Mouse (Mus musculus) lung, postnatal 10 days (tissue): ENCODE measurements around the gene Gm49425.
"Not testable (repeated sequence)": the region's sequence is repeated elsewhere in the genome, so short reads cannot be mapped to it uniquely, and the experiment has no call there.

ENCODE experiments used
- DNase-seq: peaks from one replicate; pipeline ENCODE4 v3.0.0; 2021

Gene Gm49425

DNA sequence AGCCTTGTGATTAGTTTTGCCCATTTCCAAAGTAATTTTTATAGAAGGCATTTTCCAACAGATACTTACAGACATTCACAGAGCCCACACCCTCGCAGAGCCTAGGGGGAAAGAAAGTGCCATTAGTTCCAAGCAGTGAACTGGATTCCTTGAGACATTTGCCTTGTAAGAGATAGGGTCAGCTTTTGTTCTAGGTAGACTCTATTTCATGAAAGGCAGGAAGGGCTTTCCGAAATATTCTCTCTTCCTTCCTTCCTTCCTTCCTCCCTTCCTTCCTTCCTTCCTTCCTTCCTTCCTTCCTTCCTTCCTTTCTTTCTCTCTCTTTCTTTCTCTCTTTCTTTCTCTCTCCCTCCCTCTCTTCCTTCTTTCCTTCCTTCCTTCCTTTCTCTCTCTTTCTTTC is at the start of gene Gm49425:
Gene Gm49425, minus strand, starts transcription at position 101 of the 400 bp plus-strand sequence.
- DNase-seq = not testable (repeated sequence)

DNA sequence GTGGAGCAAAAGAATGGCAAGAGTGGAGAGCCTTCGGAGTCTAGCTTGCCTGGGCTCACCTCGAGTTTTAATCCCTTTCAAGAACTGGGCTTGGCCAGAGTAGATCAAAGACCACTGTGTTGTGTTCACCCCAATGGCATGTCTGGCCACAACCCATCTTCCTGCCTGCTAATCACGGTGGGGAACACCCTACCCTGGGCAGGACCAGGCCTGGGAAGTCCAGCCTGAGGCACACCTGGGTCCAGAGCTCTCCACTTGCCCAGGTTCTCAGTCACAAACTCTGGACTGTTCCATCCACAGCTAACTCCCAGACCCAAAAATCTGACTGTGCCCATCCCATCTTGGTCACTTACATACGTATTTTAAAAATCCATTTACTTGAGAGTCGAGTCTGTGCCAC is 45.8 kb upstream of the Gm49425 start, which contains the start of gene Krt90:
Gene Krt90, minus strand, starts transcription at position 101 of the 400 bp plus-strand sequence.
- DNase-seq = no peak

DNA sequence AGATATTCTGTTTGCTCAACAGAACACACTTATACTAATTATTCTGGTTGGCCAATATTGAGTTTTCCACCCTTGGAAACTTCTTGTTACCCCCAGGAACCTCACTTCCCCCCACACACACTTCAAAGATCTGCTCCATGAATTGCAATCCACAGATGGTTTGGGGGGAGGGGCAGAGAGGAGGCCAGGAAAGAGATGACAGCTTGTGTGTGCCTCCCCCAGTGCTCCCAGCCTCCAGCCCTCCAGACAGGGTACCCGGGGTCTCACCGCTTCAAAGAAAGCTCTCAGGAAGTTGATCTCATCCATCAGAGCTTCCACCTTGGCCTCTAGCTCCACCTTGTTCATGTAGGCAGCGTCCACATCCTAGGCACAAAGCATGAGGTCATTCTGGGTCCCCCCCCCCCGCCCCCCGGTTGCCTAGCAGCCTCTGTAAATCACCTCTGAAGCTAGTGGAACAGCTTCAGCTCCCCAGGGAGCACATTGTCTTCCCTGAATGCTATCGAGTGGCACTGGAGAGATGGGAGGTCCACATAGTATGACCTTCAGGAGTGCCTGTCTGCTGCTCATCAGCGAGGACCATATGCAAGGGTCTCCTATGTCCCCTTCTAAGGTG is 41.1 kb upstream of the Gm49425 start:
- DNase-seq = no peak

DNA sequence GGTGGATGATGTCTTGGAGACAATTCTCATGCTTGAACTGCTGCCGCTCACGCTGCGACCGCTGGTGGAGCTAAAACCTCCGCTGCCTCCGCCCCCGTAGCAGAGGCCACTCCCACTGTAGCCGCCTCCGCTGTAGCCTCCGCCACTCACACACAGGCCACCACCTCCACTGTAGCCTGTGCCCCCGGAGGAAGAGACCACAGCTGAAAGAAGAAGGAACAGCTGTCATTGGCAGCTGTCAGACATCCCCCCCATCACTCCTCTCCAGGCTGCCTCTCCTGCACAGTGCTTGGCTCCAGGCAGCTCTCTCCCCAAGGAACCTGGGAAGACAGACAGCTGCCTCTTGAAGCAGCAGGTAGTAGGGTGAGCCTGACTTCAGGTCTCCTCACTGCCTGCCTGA is 36.1 kb upstream of the Gm49425 start:
- DNase-seq = peak; percentile 74

DNA sequence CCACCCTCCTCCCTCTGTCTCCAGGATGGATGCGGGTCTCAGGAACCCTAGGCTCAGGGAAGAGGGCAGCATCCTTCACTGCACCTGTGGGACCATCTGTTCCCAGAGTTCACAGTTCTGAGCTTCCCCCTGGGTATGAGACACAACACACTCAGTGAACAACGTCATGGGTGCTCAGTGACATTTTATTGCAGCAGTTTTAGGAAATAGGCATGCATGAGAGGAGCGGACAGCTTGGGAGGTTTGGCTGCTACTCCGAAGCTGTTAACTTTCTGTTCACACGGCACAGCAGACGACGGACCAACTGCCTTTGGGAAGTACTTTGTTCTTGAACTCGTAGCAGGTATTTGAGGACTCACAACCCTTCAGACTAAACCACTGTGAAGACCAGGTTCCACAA is 35.1 kb upstream of the Gm49425 start:
- DNase-seq = no peak

DNA sequence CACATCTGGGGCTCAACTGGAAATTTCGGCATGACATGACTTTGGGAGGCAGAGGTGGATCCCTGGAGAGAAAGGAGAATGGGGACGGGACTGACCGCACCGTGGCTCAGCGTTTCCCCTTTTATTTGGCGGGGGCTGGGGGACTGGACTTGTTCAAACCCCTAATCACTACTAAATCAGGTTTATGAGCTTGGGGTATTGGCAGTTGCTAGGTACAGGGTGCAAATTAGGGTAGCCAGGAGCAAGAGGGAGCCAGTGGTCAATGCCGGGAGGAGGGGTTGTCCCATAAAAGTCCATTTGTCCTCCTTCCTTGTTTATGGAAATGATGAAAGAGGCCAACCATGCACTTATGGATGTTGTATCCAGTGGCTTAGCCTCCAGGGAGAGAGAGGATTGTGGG is 33.5 kb upstream of the Gm49425 start, which contains the start of gene Krt82:
Gene Krt82, minus strand, starts transcription at position 101 of the 400 bp plus-strand sequence.
- no peak for DNase-seq

DNA sequence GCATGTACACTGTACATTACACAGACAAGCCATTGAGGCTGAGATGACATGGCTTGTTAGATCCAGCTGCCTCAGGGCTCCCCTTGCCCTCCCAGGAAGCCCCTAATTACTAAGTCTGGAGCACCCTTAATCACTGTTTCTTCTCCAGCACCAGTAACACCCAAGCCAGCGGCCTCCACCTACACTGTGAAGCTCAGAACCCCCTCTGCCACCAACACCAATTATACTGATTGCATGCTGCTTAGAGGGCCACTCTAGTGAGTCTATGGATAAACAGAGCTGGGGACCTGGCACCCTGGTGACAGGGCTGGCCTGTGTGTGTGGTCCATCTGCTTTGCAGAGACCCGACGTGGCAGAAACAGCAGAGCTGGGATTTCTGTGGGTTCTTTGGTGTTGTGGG is 27.4 kb upstream of the Gm49425 start:
- DNase-seq = no peak

DNA sequence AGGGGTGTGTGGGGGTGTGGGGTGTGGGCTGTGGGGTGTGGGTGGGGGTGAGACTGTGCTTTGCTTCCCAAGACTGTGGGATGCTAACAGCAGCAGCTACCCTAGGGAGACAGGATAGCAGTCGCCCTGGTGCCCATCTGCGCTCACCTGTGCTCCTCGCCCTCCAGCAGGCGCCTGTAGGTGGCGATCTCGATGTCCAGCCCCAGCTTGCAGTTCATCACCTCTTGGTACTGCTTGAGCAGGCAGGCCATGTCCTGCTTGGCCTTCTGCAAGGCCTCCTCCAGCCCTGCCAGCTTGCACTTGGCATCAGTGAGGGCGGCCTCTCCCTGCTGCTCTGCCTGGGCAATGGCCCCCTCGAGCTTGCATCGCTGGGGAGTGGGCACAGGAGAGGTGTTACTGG is 25.5 kb upstream of the Gm49425 start:
- DNase-seq = no peak

DNA sequence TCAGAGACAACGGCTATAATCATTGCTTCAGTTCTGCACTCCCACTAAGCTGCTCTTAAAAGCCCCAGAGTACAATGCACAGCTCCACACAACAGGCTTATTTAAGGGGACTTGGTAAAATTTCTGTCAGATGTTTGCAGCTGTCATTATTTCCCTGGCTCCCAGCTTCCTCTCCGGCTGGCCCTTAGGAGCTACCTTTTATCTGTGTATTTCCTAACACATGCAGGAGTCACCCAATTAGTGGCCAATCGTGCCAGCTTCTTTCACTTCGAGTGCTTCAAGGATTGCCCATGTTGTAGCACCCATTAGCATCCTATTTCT is 21.5 kb upstream of the Gm49425 start:
- DNase-seq = peak; percentile 20

DNA sequence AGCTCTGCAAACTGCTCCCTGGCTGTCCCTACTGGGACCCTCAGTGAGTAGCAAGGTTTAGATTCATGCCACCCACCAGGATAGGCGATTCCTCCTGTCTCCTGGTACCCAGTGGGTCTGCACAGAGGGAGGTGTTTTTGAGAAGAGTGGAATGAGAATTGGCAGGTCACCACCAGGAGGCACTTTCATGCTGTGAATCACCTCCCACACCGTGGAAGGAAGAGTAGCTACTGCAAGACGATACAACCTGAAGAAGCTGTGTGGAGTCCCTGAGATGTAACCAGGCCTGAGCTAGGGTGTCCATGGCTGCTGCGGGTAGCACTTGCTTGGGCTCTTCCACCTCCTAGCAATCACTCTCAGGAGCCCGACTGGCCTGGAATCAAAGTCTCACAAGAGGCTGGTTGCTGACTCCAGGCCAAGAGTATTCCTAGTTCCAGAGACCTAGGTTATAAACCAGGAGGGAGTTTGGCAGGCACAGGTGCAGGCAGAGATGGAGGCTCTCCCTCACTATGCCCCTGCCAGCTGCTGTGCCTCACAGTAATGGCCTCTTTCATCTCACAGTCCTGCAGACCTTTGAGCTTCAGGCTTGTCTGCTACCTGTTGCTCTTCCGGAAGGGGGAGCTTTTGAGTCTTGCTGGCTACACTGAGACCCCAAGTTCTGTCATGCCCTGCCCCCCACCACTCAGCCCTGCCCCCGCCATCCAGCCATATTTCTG is 21.0 kb upstream of the Gm49425 start:
- DNase-seq = peak; percentile 10

DNA sequence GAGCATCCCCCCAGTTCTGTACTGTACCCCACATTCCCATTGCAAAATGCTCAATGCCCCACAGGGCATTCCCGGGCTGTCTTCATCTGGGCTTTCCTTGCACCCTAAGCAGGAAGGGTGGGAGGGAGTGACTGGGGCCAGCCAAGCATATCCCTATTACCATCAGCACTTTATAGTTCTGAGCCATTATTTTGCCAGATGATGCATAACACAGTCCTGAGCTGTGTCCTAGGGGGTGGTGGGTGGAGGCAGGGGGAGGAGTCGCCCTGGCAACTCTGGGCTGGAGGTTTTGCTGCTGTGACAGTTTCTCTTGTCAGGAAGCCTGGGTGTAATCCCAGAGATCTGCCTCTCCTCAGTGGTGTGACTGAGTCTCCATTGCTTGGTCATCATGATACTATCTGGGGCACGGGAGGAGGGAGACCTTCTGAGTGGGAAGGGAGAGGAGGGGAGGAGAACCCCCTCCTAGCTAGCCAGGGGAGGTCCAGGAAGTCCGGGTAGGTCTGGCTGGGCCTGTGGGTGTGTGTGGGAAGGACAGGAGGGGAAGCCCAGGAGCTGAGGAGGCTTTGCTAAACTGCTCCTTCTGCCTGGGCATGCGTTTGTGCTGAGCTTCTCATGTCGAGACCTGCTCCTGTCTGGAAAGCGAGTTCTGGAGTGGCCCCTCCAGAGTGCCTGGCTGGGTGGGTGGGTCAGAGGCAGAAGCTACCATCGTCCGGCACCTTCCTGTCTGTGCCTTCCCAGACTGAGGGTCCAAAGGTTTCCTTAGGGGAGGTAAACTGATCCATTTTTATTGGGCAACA is 19.2 kb upstream of the Gm49425 start:
- DNase-seq = no peak

DNA sequence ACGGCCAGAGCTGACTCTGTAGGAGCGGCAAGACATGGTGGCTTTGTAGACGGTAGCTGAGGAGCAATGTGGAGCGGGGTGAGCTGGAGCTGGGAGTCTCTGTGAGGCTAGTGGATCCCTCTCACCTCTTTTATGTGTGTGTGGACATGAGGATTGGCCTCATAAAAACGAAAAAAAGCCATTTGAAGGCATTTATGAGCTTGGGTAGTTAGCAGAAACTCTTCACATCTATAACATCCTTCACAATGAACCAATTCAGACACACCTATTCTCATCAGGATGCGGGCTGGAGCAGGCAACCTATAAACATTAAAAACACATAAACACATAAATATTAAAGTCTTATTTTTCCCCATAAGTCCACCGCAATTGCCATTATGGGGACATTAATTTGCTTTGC is 15.7 kb upstream of the Gm49425 start, which contains the start of gene Krt84:
Gene Krt84, minus strand, starts transcription at position 101 of the 400 bp plus-strand sequence.
- DNase-seq = no peak

DNA sequence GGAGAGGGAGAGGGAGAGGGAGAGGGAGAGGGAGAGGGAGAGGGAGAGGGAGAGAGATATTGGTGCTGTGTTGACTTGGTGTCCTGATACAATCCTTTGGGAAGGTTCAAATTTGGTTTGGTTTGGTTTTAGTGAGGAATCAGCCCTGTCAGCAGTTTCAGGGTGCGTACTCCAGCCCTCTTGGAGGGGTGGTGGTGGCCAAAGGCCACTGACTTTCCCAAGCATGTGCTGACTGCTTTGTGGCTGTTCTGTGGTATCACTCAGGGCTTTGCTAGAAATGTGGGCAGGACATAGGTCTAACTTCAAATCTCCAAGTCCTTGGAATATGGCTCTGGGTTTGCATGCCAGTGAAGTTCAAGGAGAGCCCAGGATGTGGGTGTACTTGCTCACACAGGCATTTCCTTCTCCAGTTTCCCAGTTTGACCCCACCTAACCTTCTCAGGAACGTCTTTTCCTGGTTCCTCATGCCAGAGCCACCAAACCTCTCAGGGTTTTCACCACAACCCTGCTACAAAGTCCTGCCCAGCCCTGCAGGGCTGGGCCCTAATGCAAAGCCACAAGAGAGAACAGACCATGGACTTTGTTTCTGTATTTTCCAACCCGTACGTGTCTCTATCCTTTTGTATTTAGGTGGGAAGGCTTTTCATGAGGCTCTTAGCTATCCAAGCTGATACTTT is 5.6 kb upstream of the Gm49425 start:
- DNase-seq = no peak

DNA sequence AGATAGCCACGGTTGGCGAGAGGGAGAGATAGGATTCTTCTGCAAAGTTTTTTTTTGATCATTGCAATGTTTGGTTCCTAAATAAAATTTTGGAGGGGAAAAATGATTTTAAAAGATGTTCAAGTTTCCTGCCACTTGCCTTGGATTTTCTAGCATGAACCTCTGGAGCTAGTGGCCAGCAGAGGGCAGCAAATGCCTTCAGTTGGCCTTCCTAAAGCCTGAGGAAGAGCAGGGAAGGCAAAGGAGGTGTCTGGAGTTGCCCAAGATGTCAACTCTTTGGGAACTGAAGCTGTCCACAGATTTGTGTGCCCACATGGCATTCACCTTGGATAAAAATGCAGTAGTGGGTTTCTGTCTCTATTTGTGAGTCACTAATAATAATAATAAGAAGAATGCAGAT is 2.7 kb upstream of the Gm49425 start:
- peak; percentile 81 for DNase-seq

DNA sequence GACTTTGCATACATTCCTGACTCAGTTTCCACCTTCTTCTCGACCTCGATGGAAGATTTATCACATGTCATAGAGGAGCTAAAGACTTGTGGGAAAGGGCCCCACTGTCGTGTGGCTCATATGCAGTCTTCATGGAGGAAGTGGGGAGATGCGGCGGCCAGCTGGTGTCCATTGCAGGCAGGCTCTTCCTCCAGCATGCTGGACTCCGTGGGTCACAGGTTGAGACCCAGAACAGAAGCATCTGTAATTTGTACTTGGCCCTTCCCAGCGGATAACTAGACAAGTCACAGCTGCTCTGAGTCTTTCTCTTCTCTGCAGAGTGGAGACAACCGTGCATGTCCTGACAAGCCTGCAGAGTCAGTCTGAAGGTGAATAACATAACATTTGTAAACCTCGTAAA is 8.8 kb downstream of the Gm49425 start:
- peak; percentile 28 for DNase-seq

DNA sequence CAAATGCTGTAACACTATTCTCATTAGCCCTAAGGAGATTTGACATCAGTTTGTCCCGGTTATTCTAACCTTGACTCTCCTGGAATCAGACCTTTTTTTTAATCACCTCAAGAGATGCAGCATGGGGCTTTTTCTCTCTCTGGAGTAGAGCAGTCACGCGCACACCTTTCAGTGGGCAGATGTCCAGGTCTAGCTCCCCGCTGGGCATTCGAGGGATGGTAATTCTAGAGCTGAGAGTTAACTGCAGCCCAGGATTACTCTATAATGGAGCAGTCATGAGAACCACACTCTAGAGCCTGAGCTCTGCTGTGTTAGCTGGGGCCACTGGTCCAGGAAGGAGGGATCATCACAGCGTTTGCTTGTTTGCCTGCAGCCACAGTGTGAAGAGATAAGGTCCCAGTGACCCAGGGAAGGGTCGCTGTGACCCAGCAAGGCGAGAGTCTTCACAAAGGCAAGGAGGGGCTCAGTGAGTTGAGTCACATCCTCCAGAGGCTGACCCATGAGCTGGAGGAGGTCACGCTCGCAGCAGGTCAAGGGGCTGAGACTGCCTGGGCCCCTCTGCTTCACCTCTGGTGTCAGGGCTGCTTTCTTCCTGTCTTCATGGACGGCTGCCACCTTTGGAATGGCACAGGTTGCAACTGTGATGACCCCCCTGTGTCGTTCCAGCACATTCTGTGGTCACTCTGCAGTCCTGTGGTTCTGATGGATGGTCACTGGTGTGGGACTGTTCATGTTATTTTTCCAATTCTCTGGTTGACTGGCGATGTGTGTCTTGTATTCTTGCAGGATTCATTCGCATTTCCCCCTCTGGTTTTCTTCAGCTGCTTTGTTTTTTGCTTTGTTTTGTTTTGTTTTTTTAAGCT is 9.9 kb downstream of the Gm49425 start:
- DNase-seq = no peak

DNA sequence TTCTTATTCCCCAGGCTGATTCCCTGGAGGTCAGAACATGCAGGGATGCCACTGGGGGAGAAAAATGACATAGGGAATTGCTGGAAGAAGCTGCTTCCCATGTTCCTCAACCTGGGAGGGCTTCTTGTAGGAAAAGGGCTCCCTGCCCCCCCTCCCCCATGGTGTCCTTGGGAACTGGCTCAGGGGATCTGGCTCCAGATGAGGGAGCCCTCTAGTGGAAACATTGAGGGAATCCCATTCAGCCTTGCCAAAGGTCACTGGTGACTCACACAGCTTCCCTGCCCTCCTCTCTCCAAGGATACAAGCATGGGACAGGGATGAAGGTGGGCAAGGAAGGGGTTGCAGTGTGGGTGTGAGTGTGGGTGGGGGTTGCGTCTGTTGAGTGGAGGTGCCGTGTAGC is 19.9 kb downstream of the Gm49425 start:
- DNase-seq = peak; percentile 45

DNA sequence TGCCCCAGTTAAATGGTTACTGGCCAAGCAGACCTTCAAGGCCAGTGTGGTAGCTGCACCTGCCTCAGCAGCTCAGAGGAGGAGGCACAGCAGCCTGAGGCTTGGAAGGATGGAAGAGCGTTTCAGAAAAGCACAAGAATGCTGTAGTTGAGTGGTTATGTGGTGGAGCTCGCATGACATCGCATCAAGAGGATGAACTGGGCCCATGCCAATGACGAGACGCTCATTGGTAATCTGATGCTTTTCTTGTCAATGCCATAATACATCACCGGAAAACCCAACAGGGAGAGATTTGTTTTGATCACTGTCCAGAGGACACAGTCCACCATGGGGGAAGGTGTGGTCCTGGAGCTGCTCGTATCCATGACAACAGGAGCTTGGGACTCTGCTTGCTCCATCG is 21.8 kb downstream of the Gm49425 start:
- DNase-seq = no peak

DNA sequence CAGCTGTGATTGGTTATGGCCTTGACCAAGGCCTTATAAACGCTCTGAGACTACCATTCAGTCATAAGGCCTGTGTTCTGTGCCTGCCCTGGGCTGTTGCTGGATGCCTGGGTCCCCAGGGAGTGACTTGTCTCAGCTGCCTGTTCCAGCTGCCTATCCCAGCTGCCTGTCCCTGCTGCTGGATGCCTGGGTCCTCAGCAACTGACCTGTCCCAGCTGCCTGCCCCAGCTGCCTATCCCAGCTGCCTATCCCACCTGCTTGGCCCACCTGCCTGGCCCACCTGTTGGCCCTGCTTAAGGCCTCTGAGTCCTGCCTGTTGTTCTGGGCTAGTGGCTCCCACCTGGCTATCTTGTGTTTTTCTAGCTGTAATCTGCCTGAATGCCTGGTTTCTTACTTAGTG is 22.9 kb downstream of the Gm49425 start:
- no peak for DNase-seq

DNA sequence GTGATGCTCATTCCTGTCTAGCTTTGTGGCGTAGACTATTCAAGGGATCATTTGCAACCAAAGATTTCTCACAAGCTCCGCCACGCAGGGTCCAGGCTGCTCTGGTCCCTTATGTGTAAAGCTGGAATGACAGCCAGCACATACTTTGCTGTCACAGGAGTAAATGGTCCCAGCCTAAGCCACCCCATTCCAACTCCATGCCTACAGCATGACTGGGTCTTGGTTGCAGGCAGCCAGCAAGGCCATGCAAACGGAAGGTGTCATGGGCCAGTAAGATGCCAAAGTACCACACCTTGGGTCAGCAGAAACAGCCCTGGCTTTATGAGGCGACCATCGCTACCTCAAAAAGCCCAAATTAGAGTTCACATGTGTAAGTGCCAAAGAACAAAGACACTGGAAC is 23.3 kb downstream of the Gm49425 start:
- no peak for DNase-seq

DNA sequence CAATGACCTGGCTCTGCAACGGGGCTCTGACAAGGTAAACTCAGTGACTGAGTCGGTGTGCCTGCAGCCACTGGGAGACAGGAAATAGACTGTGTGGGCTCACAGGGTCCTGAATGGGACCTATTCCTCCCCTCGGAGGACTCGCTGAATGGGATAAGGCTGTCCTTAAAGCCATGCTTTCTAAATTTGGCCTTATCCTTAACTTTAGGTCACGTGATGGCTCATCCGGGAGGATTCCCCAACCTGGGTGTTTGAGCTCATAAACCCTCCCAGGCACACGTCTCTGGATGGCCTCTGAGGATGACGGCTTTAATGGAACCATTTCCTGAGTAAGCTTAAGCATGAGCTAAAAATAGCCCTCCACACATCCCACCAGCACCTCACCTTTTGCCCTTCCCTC is 24.3 kb downstream of the Gm49425 start:
- no peak for DNase-seq

DNA sequence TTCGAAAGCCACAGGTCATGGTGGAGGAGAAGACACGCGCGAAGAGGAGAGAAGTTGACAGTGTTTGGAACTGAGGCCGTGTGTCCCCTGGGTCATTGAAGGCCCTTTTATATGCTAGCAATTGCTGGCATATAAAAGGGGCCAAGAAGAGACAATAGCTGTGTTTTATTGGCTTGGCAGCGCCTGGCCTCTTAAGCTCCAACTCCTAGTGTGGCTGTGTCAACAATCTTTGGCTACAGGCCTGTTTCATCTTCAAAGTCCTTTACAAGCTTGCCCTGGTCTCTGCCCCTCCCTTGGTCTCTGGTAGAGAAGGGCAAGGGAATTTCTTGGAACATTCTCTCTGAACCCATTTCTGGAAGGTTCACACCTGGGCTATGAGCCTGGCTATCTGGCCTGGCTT is 25.6 kb downstream of the Gm49425 start, which contains the start of gene Krt83:
Gene Krt83, minus strand, starts transcription at position 82 of the 400 bp plus-strand sequence.
- DNase-seq = peak; percentile 10
